Mouse (Mus musculus): Measurements from ENCODE around the gene Pigm. TPM values are rescaled to one million over a fixed set of nuclear protein-coding genes. Genes with fewer than 3 reads are reported as not detected.

Gene Pigm
- 1.7 and 1.8 TPM in 2 replicates for polyA plus RNA-seq (2015; fragmentation: Nextera tagmentation; extraction: Ambion mirVana)

DNA sequence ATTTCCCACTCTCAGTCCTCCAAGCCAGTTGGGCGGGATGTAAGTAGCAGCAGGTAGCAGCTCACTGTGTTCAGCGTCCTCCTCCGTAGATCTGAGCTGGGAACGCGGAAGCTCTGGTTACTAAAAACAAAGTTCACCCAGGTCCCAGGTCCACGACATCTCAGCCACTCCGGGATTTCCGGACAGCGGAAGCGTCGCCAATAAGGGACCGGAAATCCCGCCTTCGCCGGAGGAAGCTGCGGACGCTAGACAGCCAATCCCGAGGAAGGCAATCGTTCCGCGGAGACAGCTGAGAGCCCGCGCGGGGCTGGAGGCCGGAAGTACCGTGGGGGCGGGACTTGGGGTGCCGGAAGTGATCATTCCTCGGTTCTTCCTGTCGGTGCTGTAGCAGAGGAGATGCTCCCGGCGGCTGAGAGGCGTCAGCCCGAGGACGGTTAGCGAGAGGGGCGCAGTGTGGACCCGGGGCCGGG lies at the start of gene Pigm:
Pigm (plus strand) TSS at position 349 of the 470 bp plus-strand sequence.
- Histone ChIP-seq H3K9ac (ENCODE audit: low read depth, low read length) (peak within 1 kb of the TSS; percentile 90), H3K27ac (ENCODE audit: low read length) (peak within 1 kb of the TSS; percentile 90), H3K4me2 (ENCODE audit: low read depth, low read length) (peak within 1 kb of the TSS; percentile 95), H3K4me1 (ENCODE audit: control insufficient read depth, low read depth, low read length) (peaks cover 17% of the 10 kb centered on the region), H3K27me3 (ENCODE audit: control insufficient read depth, insufficient read depth, low read depth, low read length) (no peaks in the 10 kb centered on the region), H3K9me3 (replicated peaks; ENCODE audit: control insufficient read depth, low read length) (no peaks in the 10 kb centered on the region), H3K36me3 (ENCODE audit: control insufficient read depth, insufficient read depth) (no peaks in the 10 kb centered on the region), H3K4me3 (ENCODE audit: low read depth, low read length) (peak within 1 kb of the TSS; percentile 98)
- ATAC-seq (ENCODE audit: low read depth) = peak; percentile 99
- under 1% methylated on average over 39 of the region's 39 CpGs for WGBS (ENCODE audit: insufficient replicate concordance)

- H3K4me2 ChIP-seq (ENCODE audit: low read depth, low read length) = peak overlapping the region; percentile 63; the same call in 1 of the 2 replicates
- no peaks in the 10 kb centered on the region for H3K9me3 ChIP-seq (replicated peaks; ENCODE audit: control insufficient read depth, low read length)
- H3K9ac ChIP-seq (ENCODE audit: low read depth, low read length) = no peak overlapping the region
- H3K36me3 ChIP-seq (ENCODE audit: control insufficient read depth, insufficient read depth) = no peaks in the 10 kb centered on the region
- H3K27ac ChIP-seq (ENCODE audit: low read length) = no peak overlapping the region
- H3K4me1 ChIP-seq (ENCODE audit: control insufficient read depth, low read depth, low read length) = no peaks in the 10 kb centered on the region; the same call in 1 of the 2 replicates
- peaks cover 48% of the 10 kb centered on the region for H3K27me3 ChIP-seq (ENCODE audit: control insufficient read depth, insufficient read depth, low read depth, low read length)
- no peak for ATAC-seq (ENCODE audit: low read depth)
- 43% methylated on average over 11 of the region's 11 CpGs for WGBS (ENCODE audit: insufficient replicate concordance)
- peak overlapping the region; percentile 41; the same call in 1 of the 2 replicates for H3K4me3 ChIP-seq (ENCODE audit: low read depth, low read length)
Observed at GRCm38 (mm10) chr1:172326684-172327083, 49.7 kb upstream of the Pigm start.

GRCm38 (mm10) chr1:172327206-172328001 lies 48.9 kb upstream of the Pigm start:
- Histone ChIP-seq H3K4me3 (ENCODE audit: low read depth, low read length) (no peak overlapping the region), H3K36me3 (ENCODE audit: control insufficient read depth, insufficient read depth) (no peaks in the 10 kb centered on the region), H3K9me3 (replicated peaks; ENCODE audit: control insufficient read depth, low read length) (no peaks in the 10 kb centered on the region), H3K4me2 (ENCODE audit: low read depth, low read length) (no peak overlapping the region), H3K27me3 (ENCODE audit: control insufficient read depth, insufficient read depth, low read depth, low read length) (peaks cover 48% of the 10 kb centered on the region), H3K9ac (ENCODE audit: low read depth, low read length) (no peak overlapping the region), H3K4me1 (ENCODE audit: control insufficient read depth, low read depth, low read length) (no peaks in the 10 kb centered on the region; the same call in 1 of the 2 replicates), H3K27ac (ENCODE audit: low read length) (no peak overlapping the region)
- ATAC-seq (ENCODE audit: low read depth) = no peak
- 57% methylated on average over 16 of the region's 16 CpGs for WGBS (ENCODE audit: insufficient replicate concordance)

DNA sequence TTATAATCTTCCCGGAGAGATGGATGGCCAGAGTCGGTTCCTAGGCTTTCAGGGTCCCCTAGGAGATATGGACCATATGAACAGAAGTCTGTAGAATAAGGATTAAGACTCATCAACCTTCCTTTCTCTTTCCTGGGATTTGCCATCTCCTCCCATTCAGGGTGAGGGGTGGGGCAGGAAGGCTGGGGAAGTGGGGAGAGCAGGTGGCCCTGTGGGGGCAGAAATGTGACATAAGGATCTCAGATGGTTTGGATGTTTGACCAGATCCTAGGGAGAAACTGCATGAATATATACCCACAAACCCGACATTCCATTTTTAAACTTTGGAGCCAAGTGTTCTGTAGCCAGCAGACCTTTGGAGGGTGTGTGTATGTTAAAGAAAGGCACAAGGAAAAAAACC lies 48.3 kb upstream of the Pigm start:
- Histone ChIP-seq H3K27me3 (ENCODE audit: control insufficient read depth, insufficient read depth, low read depth, low read length) (peaks cover 48% of the 10 kb centered on the region), H3K36me3 (ENCODE audit: control insufficient read depth, insufficient read depth) (no peaks in the 10 kb centered on the region), H3K27ac (ENCODE audit: low read length) (no peak overlapping the region), H3K4me2 (ENCODE audit: low read depth, low read length) (no peak overlapping the region), H3K4me3 (ENCODE audit: low read depth, low read length) (no peak overlapping the region), H3K9me3 (replicated peaks; ENCODE audit: control insufficient read depth, low read length) (no peaks in the 10 kb centered on the region), H3K4me1 (ENCODE audit: control insufficient read depth, low read depth, low read length) (no peaks in the 10 kb centered on the region; the same call in 1 of the 2 replicates), H3K9ac (ENCODE audit: low read depth, low read length) (no peak overlapping the region)
- ATAC-seq (ENCODE audit: low read depth) = no peak
- 54% methylated on average over 3 of the region's 3 CpGs for WGBS (ENCODE audit: insufficient replicate concordance)

- Histone ChIP-seq H3K4me2 (ENCODE audit: low read depth, low read length) (no peak overlapping the region), H3K9ac (ENCODE audit: low read depth, low read length) (no peak overlapping the region), H3K4me3 (ENCODE audit: low read depth, low read length) (no peak overlapping the region), H3K27ac (ENCODE audit: low read length) (no peak overlapping the region), H3K36me3 (ENCODE audit: control insufficient read depth, insufficient read depth) (no peaks in the 10 kb centered on the region), H3K27me3 (ENCODE audit: control insufficient read depth, insufficient read depth, low read depth, low read length) (peaks cover 48% of the 10 kb centered on the region), H3K9me3 (replicated peaks; ENCODE audit: control insufficient read depth, low read length) (no peaks in the 10 kb centered on the region), H3K4me1 (ENCODE audit: control insufficient read depth, low read depth, low read length) (no peaks in the 10 kb centered on the region; the same call in 1 of the 2 replicates)
- WGBS (ENCODE audit: insufficient replicate concordance) = 53% methylated on average over 7 of the region's 7 CpGs
- ATAC-seq (ENCODE audit: low read depth) = no peak
Observed at GRCm38 (mm10) chr1:172328461-172328860, 47.9 kb upstream of the Pigm start.

DNA sequence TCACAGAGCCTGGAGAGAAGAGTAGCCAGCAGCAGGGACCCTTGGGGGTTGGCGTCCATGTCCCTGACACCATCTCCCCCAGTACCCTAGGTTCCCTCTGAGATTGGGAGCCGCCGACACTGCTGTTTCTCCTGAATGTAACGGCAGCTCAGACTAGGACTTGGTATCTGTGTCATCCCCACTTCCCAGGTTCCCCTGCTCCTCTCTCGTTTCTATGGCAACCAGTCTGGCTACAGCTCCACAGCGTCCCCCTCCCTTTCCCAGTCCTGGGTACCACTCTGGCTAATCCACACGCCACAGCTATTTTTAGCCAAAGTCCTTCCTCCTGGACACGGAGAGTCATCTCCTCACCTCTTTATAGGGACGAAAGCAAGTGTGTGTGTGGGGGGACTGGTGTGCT lies 47.2 kb upstream of the Pigm start, which contains the start of gene Kcnj9:
Kcnj9 (minus strand) TSS at position 188 of the 400 bp plus-strand sequence.
- Histone ChIP-seq H3K27ac (ENCODE audit: low read length) (no peak within 1 kb of the TSS), H3K27me3 (ENCODE audit: control insufficient read depth, insufficient read depth, low read depth, low read length) (peaks cover 48% of the 10 kb centered on the region), H3K4me1 (ENCODE audit: control insufficient read depth, low read depth, low read length) (no peaks in the 10 kb centered on the region; the same call in 1 of the 2 replicates), H3K36me3 (ENCODE audit: control insufficient read depth, insufficient read depth) (no peaks in the 10 kb centered on the region), H3K4me3 (ENCODE audit: low read depth, low read length) (no peak within 1 kb of the TSS), H3K9me3 (replicated peaks; ENCODE audit: control insufficient read depth, low read length) (no peaks in the 10 kb centered on the region), H3K4me2 (ENCODE audit: low read depth, low read length) (no peak within 1 kb of the TSS), H3K9ac (ENCODE audit: low read depth, low read length) (no peak within 1 kb of the TSS)
- ATAC-seq (ENCODE audit: low read depth) = no peak
- WGBS (ENCODE audit: insufficient replicate concordance) = 38% methylated on average over 9 of the region's 9 CpGs

- WGBS (ENCODE audit: insufficient replicate concordance) = 57% methylated on average over 6 of the region's 6 CpGs
- H3K27me3 ChIP-seq (ENCODE audit: control insufficient read depth, insufficient read depth, low read depth, low read length) = peaks cover 48% of the 10 kb centered on the region
Observed at GRCm38 (mm10) chr1:172329616-172330015, 46.7 kb upstream of the Pigm start.

DNA sequence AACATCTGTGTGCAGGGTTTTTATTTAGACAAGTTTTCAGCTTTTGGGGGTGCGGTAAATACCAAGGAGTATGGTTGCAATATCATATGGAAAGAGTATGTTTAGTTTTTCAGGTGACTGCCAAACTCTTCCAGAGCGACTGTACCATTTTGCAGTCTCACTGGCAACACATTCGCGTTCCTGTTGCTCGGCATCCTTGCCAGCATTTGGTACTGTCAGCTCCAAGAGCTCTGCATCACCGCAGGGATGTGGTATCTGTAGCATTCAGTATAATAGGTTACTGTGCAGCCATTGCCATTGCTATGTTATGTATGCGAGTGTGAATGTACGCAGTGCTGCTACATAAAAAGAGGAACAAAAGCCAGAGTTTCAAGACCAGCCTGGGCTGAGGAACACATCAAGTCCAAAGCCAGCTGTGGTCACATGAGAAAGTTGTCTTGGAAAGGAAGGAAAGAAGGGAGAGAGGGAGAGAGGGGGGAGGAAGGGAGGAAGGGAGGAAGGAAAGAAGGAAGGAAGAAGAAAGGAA lies 44.9 kb upstream of the Pigm start:
- no peaks in the 10 kb centered on the region for H3K36me3 ChIP-seq (ENCODE audit: control insufficient read depth, insufficient read depth)
- no peak overlapping the region for H3K4me2 ChIP-seq (ENCODE audit: low read depth, low read length)
- no peaks in the 10 kb centered on the region for H3K9me3 ChIP-seq (replicated peaks; ENCODE audit: control insufficient read depth, low read length)
- no peak overlapping the region for H3K9ac ChIP-seq (ENCODE audit: low read depth, low read length)
- no peaks in the 10 kb centered on the region for H3K4me1 ChIP-seq (ENCODE audit: control insufficient read depth, low read depth, low read length)
- WGBS (ENCODE audit: insufficient replicate concordance) = 42% methylated on average over 8 of the region's 8 CpGs
- no peak overlapping the region for H3K4me3 ChIP-seq (ENCODE audit: low read depth, low read length)
- ATAC-seq (ENCODE audit: low read depth) = no peak
- H3K27ac ChIP-seq (ENCODE audit: low read length) = no peak overlapping the region
- peaks cover 37% of the 10 kb centered on the region for H3K27me3 ChIP-seq (ENCODE audit: control insufficient read depth, insufficient read depth, low read depth, low read length)

More at GRCm38 (mm10) chr1:172329616-172330015, 46.7 kb upstream of the Pigm start:
- Histone ChIP-seq H3K27ac (ENCODE audit: low read length) (no peak overlapping the region), H3K4me2 (ENCODE audit: low read depth, low read length) (no peak overlapping the region), H3K4me1 (ENCODE audit: control insufficient read depth, low read depth, low read length) (no peaks in the 10 kb centered on the region; the same call in 1 of the 2 replicates), H3K36me3 (ENCODE audit: control insufficient read depth, insufficient read depth) (no peaks in the 10 kb centered on the region), H3K4me3 (ENCODE audit: low read depth, low read length) (no peak overlapping the region), H3K9ac (ENCODE audit: low read depth, low read length) (no peak overlapping the region), H3K9me3 (replicated peaks; ENCODE audit: control insufficient read depth, low read length) (no peaks in the 10 kb centered on the region)
- no peak for ATAC-seq (ENCODE audit: low read depth)

DNA sequence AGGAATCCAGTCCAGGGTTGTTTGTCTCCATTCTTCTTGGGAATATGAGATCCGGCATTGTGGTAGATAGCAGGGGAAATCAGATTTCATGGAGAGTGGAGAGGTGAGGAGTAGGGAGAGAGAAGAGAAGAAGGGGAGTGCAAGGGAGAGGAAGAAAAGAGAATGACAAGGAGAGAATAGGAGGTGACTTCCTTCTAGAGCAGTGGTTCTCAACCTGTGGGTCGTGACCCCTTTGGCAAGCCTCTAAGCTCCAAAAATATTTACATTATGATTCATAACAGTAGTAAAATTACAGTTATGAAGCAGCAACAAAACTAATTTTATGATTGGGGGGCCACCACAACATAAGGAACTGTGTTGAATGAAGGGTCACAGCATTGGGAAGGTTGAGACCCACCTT lies 43.4 kb upstream of the Pigm start:
- WGBS (ENCODE audit: insufficient replicate concordance) = 57% methylated on average over 2 of the region's 2 CpGs
- Histone ChIP-seq H3K4me1 (ENCODE audit: control insufficient read depth, low read depth, low read length) (no peaks in the 10 kb centered on the region), H3K27me3 (ENCODE audit: control insufficient read depth, insufficient read depth, low read depth, low read length) (peaks cover 23% of the 10 kb centered on the region), H3K9ac (ENCODE audit: low read depth, low read length) (no peak overlapping the region), H3K4me2 (ENCODE audit: low read depth, low read length) (no peak overlapping the region), H3K27ac (ENCODE audit: low read length) (no peak overlapping the region), H3K4me3 (ENCODE audit: low read depth, low read length) (no peak overlapping the region), H3K36me3 (ENCODE audit: control insufficient read depth, insufficient read depth) (no peaks in the 10 kb centered on the region), H3K9me3 (replicated peaks; ENCODE audit: control insufficient read depth, low read length) (no peaks in the 10 kb centered on the region)
- no peak for ATAC-seq (ENCODE audit: low read depth)

Measured in liver, embryonic 16.5 days (tissue).